Comparison of ENCODE assay signal across 24 mouse cellular contexts in the genomic region with DNA sequence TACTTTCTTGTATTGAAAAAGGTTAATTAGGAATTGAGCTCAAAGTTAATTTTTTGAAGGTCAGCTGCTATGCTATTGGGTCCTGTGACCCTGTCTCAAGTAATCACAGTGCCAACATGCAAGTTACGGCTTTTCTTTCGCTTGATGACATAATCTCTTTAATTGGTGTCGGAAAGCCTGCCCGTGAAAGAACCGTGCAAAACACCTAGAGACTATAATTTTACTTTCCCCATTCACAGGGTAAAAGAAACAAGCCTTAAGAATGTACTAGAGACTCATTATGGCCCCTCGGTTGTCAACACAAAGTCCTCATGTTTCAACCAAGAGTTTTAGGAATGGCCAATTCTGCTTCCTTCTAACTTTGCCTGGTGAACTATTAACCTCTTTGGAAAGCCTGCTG.
"Had no signal": no experiment of that assay in that cellular context is flagged by ENCODE, and none has a peak within 500 bp of the region (broad histone marks: within the 10 kb centered on the region; RNA-seq: fewer than 3 reads in every experiment).

No protein-coding gene starts in this region.

- H3K36me3 ChIP-seq: heart, embryonic 10.5 days; heart, embryonic 12.5 days; hindbrain, embryonic 13.5 days; hindbrain, embryonic 15.5 days; intestine, embryonic 15.5 days; limb, embryonic 10.5 days; limb, embryonic 12.5 days; liver, embryonic 13.5 days had no signal

- H3K4me2 ChIP-seq: heart, embryonic 12.5 days; hindbrain, embryonic 13.5 days; hindbrain, embryonic 15.5 days; intestine, embryonic 15.5 days; limb, embryonic 12.5 days; liver, embryonic 11.5 days; liver, embryonic 13.5 days had no signal

- H3K27ac ChIP-seq: heart, embryonic 10.5 days; hindbrain, embryonic 13.5 days; hindbrain, embryonic 15.5 days; intestine, embryonic 15.5 days; layer of hippocampus, adult 2 months; left cerebral cortex, adult 2 months; limb, embryonic 10.5 days; limb, embryonic 12.5 days; liver, embryonic 13.5 days had no signal

- ATAC-seq: inflammation-experienced regulatory T-cells, adult 6 months; intestine, embryonic 15.5 days; intestine, postnatal 0 days had no signal

- H3K4me3 ChIP-seq: heart, embryonic 10.5 days; heart, embryonic 12.5 days; hindbrain, embryonic 13.5 days; hindbrain, embryonic 15.5 days; intestine, embryonic 15.5 days; layer of hippocampus, adult 2 months; left cerebral cortex, adult 2 months; limb, embryonic 10.5 days; limb, embryonic 12.5 days; liver, embryonic 13.5 days had no signal

- H3K9me3 ChIP-seq: heart, embryonic 10.5 days; heart, embryonic 12.5 days; hindbrain, embryonic 13.5 days; hindbrain, embryonic 15.5 days; intestine, embryonic 15.5 days; limb, embryonic 10.5 days; limb, embryonic 12.5 days; liver, embryonic 13.5 days had no signal

- H3K4me1 ChIP-seq: heart, embryonic 10.5 days; intestine, embryonic 15.5 days; liver, embryonic 13.5 days had no signal

- H3K9ac ChIP-seq: heart, embryonic 12.5 days; hindbrain, embryonic 13.5 days; hindbrain, embryonic 15.5 days; intestine, embryonic 15.5 days; limb, embryonic 12.5 days; liver, embryonic 13.5 days had no signal

- DNase-seq: gastrocnemius, postnatal 14 days; gastrocnemius, postnatal 36 days; heart, adult 18-20 months; heart, postnatal 10 days; heart, postnatal 36 days; kidney, adult 18-20 months; kidney, adult 8-10 months; kidney, postnatal 10 days; kidney, postnatal 25 days; kidney, postnatal 4 days; liver; liver, embryonic 13.5 days had no signal
